Mouse (Mus musculus): Measurements from ENCODE around the gene Twnk.

Twnk gene

GRCm38 (mm10) chr19:45048644-45049365 is 43.3 kb downstream of the Twnk start:
- DNase-seq (ENCODE audit: low read depth, low spot score) = no peak

GRCm38 (mm10) chr19:45049523-45049922 is 44.1 kb downstream of the Twnk start:
- DNase-seq (ENCODE audit: low read depth, low spot score) = no peak

- DNase-seq (ENCODE audit: low read depth, low spot score) = no peak
These were observed 48.0 kb downstream of the Twnk start for GRCm38 (mm10) chr19:45053451-45053850.

GRCm38 (mm10) chr19:45054892-45055690 is 49.6 kb downstream of the Twnk start:
- DNase-seq (ENCODE audit: low read depth, low spot score) = no peak

GRCm38 (mm10) chr19:45056364-45056763 is 50.9 kb downstream of the Twnk start:
- DNase-seq (ENCODE audit: low read depth, low spot score) = no peak

GRCm38 (mm10) chr19:45056908-45057698 is 51.6 kb downstream of the Twnk start:
- no peak for DNase-seq (ENCODE audit: low read depth, low spot score)

GRCm38 (mm10) chr19:45057724-45058112 is 52.3 kb downstream of the Twnk start:
- no peak for DNase-seq (ENCODE audit: low read depth, low spot score)

- DNase-seq (ENCODE audit: low read depth, low spot score) = peak; percentile 97
These were observed 52.8 kb downstream of the Twnk start for GRCm38 (mm10) chr19:45058113-45058839.

GRCm38 (mm10) chr19:45058841-45059240 is 53.4 kb downstream of the Twnk start:
- no peak for DNase-seq (ENCODE audit: low read depth, low spot score)

Data from embryo, embryonic 11.5 days (tissue).